Mouse (Mus musculus): ENCODE measurements around the gene Myadml2. TPM values are rescaled to one million over a fixed set of nuclear protein-coding genes. Genes with fewer than 3 reads are reported as not detected.

The Myadml2 gene
- polyA plus RNA-seq, 1 experiment: 0.39 TPM

DNA sequence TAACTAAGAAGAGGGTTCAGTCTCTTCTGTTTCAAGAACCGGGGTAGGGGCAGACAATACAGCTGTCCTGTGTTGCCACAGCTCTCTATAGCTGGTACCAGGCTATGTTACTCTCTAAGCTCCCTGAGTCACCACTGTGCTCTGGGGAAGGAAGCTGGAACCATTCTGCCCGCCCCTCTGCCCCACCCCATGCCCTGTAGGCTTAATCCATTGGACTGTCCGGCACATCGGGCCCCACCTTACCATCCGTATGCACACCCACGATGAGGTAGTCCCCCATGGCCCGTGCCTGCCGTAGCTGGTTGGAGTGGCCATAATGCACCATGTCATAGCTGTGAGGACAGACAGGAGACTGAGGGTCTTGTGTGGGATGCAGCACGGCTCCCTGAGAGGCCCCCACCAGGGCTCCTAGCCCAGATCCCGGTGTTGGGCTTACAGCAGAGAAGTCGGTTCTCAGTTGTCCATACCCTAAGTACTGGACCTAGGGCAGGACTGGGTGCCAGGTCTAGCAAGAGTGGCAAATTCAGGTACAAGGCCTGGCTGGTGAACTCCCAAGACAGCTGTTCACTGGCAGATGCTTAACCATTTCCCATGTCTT, 32.3 kb downstream of the Myadml2 start:
- TF ChIP-seq CTCF (IDR thresholded peaks at IDR 0.05; ENCODE audit: extremely low read depth, insufficient read length, insufficient replicate concordance, low read depth, low read length) (no peak), POLR2A (IDR thresholded peaks at IDR 0.05; ENCODE audit: low read depth, low read length) (peak; percentile 23; the same call in 1 of the 2 replicates)
- Histone ChIP-seq H3K4me3 (ENCODE audit: low read depth, low read length) (peak overlapping the region; percentile 50), H3K27ac (ENCODE audit: insufficient read depth, low read depth, low read length) (peak overlapping the region; percentile 36)

GRCm38 (mm10) chr11:120615167-120615566, 32.8 kb downstream of the Myadml2 start:
- Histone ChIP-seq H3K27ac (ENCODE audit: insufficient read depth, low read depth, low read length) (0 out of 2 replicates have a peak overlapping the region, but pooled peaks have one; percentile 2), H3K27me3 (ENCODE audit: control insufficient read depth, insufficient read depth, low read length) (no peaks in the 10 kb centered on the region), H3K36me3 (ENCODE audit: control insufficient read depth, insufficient read depth, low read length) (peaks cover 67% of the 10 kb centered on the region), H3K4me3 (ENCODE audit: low read depth, low read length) (peak overlapping the region; percentile 25; the same call in 1 of the 2 replicates), H3K4me1 (ENCODE audit: control insufficient read depth, insufficient read depth, insufficient read length, low read length) (peaks cover 14% of the 10 kb centered on the region)
- TF ChIP-seq CTCF (IDR thresholded peaks at IDR 0.05; ENCODE audit: extremely low read depth, insufficient read length, insufficient replicate concordance, low read depth, low read length) (no peak), POLR2A (IDR thresholded peaks at IDR 0.05; ENCODE audit: low read depth, low read length) (no peak)
- WGBS: 99% methylated on average over 6 of the region's 6 CpGs

More for the DNA sequence above, 32.3 kb downstream of the Myadml2 start:
- Histone ChIP-seq H3K36me3 (ENCODE audit: control insufficient read depth, insufficient read depth, low read length) (peaks cover 68% of the 10 kb centered on the region), H3K27me3 (ENCODE audit: control insufficient read depth, insufficient read depth, low read length) (no peaks in the 10 kb centered on the region), H3K4me1 (ENCODE audit: control insufficient read depth, insufficient read depth, insufficient read length, low read length) (peaks cover 14% of the 10 kb centered on the region)
- 70% methylated on average over 11 of the region's 11 CpGs for WGBS

- WGBS: 89% methylated on average over 8 of the region's 8 CpGs
- TF ChIP-seq CTCF (IDR thresholded peaks at IDR 0.05; ENCODE audit: extremely low read depth, insufficient read length, insufficient replicate concordance, low read depth, low read length) (no peak), POLR2A (IDR thresholded peaks at IDR 0.05; ENCODE audit: low read depth, low read length) (no peak)
- no peaks in the 10 kb centered on the region for H3K27me3 ChIP-seq (ENCODE audit: control insufficient read depth, insufficient read depth, low read length)
- H3K36me3 ChIP-seq (ENCODE audit: control insufficient read depth, insufficient read depth, low read length): peaks cover 63% of the 10 kb centered on the region
- H3K4me3 ChIP-seq (ENCODE audit: low read depth, low read length): no peak overlapping the region
- H3K4me1 ChIP-seq (ENCODE audit: control insufficient read depth, insufficient read depth, insufficient read length, low read length): peaks cover 15% of the 10 kb centered on the region
- no peak overlapping the region for H3K27ac ChIP-seq (ENCODE audit: insufficient read depth, low read depth, low read length)
These were observed 34.0 kb downstream of the Myadml2 start for GRCm38 (mm10) chr11:120613976-120614375.

DNA sequence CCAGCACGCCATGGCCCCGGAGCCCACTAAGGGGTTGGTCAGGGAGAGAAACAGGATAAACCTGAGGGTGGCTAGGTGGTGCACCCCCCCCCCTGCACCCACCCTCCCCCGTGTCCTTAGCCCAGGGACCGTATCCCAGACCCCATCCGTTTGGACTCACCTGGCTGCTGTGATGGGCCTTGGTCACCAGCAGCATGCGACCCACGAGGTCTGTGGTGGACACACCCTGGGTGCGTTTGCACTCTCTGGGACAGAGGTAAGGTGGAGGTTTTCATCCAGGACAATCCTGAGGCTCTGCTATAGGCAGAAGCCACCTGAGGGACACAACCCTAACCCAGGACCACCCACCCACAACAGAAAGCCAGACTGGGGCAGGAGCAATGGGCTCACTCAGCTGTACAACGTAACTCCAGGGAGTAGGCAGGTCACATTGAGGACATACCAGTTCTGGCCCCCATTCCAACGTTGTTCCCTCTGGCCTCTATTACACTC, 34.4 kb downstream of the Myadml2 start:
- TF ChIP-seq CTCF (IDR thresholded peaks at IDR 0.05; ENCODE audit: extremely low read depth, insufficient read length, insufficient replicate concordance, low read depth, low read length) (no peak), POLR2A (IDR thresholded peaks at IDR 0.05; ENCODE audit: low read depth, low read length) (no peak)
- Histone ChIP-seq H3K27ac (ENCODE audit: insufficient read depth, low read depth, low read length) (no peak overlapping the region), H3K27me3 (ENCODE audit: control insufficient read depth, insufficient read depth, low read length) (no peaks in the 10 kb centered on the region), H3K36me3 (ENCODE audit: control insufficient read depth, insufficient read depth, low read length) (peaks cover 58% of the 10 kb centered on the region), H3K4me1 (ENCODE audit: control insufficient read depth, insufficient read depth, insufficient read length, low read length) (peaks cover 19% of the 10 kb centered on the region), H3K4me3 (ENCODE audit: low read depth, low read length) (no peak overlapping the region)
- WGBS: 90% methylated on average over 10 of the region's 10 CpGs

DNA sequence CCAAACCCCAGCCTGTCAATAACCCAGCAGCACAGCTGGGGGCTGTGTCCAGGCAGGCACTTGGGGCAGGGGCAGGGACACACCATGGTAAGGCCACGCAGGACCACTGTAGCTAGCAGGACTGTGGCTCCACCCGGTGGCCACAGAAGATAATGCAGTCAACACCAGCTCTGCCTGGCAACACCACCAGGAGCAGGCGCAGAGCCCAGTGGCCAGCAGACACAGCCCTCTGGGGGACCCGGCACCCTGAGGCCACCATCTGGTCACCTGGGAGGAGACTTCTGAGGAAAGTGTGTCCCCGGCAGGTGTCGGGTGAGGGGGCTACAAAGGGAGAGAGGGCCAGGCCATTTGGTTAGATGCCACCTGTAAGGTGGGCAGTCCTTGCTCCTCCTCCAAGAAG, 35.2 kb downstream of the Myadml2 start:
- TF ChIP-seq POLR2A (IDR thresholded peaks at IDR 0.05; ENCODE audit: low read depth, low read length) (no peak), CTCF (IDR thresholded peaks at IDR 0.05; ENCODE audit: extremely low read depth, insufficient read length, insufficient replicate concordance, low read depth, low read length) (peak; percentile 46; the same call in 1 of the 2 replicates)
- H3K4me1 ChIP-seq (ENCODE audit: control insufficient read depth, insufficient read depth, insufficient read length, low read length): peaks cover 19% of the 10 kb centered on the region
- no peak overlapping the region for H3K27ac ChIP-seq (ENCODE audit: insufficient read depth, low read depth, low read length)
- no peaks in the 10 kb centered on the region for H3K27me3 ChIP-seq (ENCODE audit: control insufficient read depth, insufficient read depth, low read length)
- H3K4me3 ChIP-seq (ENCODE audit: low read depth, low read length): no peak overlapping the region
- 62% methylated on average over 6 of the region's 6 CpGs for WGBS
- peaks cover 52% of the 10 kb centered on the region for H3K36me3 ChIP-seq (ENCODE audit: control insufficient read depth, insufficient read depth, low read length)

- 86% methylated on average over 9 of the region's 9 CpGs for WGBS
- Histone ChIP-seq H3K4me3 (ENCODE audit: low read depth, low read length) (no peak overlapping the region), H3K4me1 (ENCODE audit: control insufficient read depth, insufficient read depth, insufficient read length, low read length) (peaks cover 9% of the 10 kb centered on the region; the same call in 1 of the 2 replicates), H3K27me3 (ENCODE audit: control insufficient read depth, insufficient read depth, low read length) (no peaks in the 10 kb centered on the region), H3K36me3 (ENCODE audit: control insufficient read depth, insufficient read depth, low read length) (peaks cover 52% of the 10 kb centered on the region), H3K27ac (ENCODE audit: insufficient read depth, low read depth, low read length) (no peak overlapping the region)
- TF ChIP-seq POLR2A (IDR thresholded peaks at IDR 0.05; ENCODE audit: low read depth, low read length) (no peak), CTCF (IDR thresholded peaks at IDR 0.05; ENCODE audit: extremely low read depth, insufficient read length, insufficient replicate concordance, low read depth, low read length) (no peak)
These were observed 37.4 kb downstream of the Myadml2 start for GRCm38 (mm10) chr11:120610477-120611046.

DNA sequence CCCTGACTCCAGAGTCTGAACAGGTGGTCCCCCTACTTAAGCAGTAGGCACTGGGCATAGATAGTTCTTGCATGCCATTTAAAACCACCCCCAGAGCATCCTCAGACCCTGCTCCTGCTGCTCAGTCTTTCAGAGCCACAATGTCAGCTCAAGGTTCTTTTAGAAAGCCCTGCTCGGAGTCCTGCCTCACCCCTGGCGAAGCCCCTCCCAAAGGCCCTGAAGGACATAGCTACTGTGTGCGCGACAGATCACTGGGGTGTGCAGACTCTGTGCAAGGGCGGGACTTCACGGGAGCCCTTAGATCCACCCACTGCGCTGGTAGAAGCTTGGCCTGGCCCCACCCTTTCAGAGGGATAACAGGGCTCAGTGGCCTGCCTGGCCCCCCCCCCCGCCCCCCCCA, 38.7 kb downstream of the Myadml2 start:
- Histone ChIP-seq H3K4me1 (ENCODE audit: control insufficient read depth, insufficient read depth, insufficient read length, low read length) (peaks cover 8% of the 10 kb centered on the region; the same call in 1 of the 2 replicates), H3K36me3 (ENCODE audit: control insufficient read depth, insufficient read depth, low read length) (peaks cover 50% of the 10 kb centered on the region), H3K27ac (ENCODE audit: insufficient read depth, low read depth, low read length) (no peak overlapping the region), H3K4me3 (ENCODE audit: low read depth, low read length) (no peak overlapping the region), H3K27me3 (ENCODE audit: control insufficient read depth, insufficient read depth, low read length) (no peaks in the 10 kb centered on the region)
- WGBS: 25% methylated on average over 8 of the region's 8 CpGs
- TF ChIP-seq CTCF (IDR thresholded peaks at IDR 0.05; ENCODE audit: extremely low read depth, insufficient read length, insufficient replicate concordance, low read depth, low read length) (no peak), POLR2A (IDR thresholded peaks at IDR 0.05; ENCODE audit: low read depth, low read length) (no peak)
